Mouse (Mus musculus): ENCODE results near the gene R3hdm2. TPM values are rescaled to one million over a fixed set of nuclear protein-coding genes. Genes with fewer than 3 reads are reported as not detected.

R3hdm2 gene
- polyA plus RNA-seq, 1 experiment from 2014 or later, result 34.9 TPM

DNA sequence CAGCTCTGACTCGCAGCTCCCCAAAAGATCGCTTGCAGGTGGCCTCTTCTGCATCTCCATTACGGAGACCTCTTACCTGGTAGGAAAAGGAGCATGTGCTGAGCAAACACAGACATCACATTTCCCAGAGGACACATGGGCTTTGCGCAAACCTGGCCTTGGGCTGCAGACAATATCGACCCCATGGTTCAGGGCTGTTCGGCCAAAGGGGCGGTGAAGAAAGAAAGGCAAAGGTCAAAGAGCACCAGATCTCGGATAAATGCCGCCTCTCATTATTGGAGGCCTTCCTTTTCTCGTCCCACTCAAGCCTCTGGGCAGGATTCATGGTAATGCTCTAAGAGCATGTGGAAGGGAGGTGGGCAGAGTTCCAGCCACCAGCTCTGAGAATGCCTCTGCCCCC is 24.8 kb upstream of the R3hdm2 start:
- H3K4me3 ChIP-seq, result no peak overlapping the region
- WGBS, result 74% methylated on average over 10 of the region's 10 CpGs
- H3K4me1 ChIP-seq, result peaks cover 7% of the 10 kb centered on the region
- no peaks in the 10 kb centered on the region for H3K27me3 ChIP-seq
- H3K9ac ChIP-seq, result no peak overlapping the region
- no peaks in the 10 kb centered on the region for H3K36me3 ChIP-seq
- no peak for ATAC-seq (ENCODE audit: insufficient number of reproducible peaks, low FRiP score, low TSS enrichment, low read depth)
- H3K4me2 ChIP-seq, result no peak overlapping the region
- H3K9me3 ChIP-seq, result no peaks in the 10 kb centered on the region
- H3K27ac ChIP-seq, result no peak overlapping the region

DNA sequence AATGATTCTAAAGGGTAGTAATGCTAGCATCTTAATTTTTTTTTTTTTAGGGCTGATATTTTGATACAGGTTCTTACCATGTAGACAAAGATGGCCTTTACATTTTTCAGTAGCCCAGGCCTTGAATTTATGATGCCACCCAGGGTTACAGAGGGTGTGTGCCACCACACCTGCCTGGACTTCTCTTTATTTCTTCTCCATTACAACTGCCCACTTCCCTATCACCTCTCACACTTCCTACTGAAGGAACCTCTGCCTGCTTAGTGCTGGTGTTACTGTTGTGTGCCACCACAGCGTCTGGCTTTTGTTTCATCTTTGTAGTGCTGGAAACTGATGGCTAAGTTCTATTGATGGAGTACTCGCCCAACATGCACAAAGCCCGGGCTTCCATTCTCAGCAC is 19.4 kb upstream of the R3hdm2 start:
- Histone ChIP-seq H3K9ac (no peak overlapping the region), H3K27ac (no peak overlapping the region), H3K4me3 (no peak overlapping the region), H3K9me3 (no peaks in the 10 kb centered on the region), H3K4me1 (no peaks in the 10 kb centered on the region), H3K4me2 (no peak overlapping the region), H3K36me3 (no peaks in the 10 kb centered on the region), H3K27me3 (no peaks in the 10 kb centered on the region)
- no peak for ATAC-seq (ENCODE audit: insufficient number of reproducible peaks, low FRiP score, low TSS enrichment, low read depth)
- 76% methylated on average over 3 of the region's 3 CpGs for WGBS

DNA sequence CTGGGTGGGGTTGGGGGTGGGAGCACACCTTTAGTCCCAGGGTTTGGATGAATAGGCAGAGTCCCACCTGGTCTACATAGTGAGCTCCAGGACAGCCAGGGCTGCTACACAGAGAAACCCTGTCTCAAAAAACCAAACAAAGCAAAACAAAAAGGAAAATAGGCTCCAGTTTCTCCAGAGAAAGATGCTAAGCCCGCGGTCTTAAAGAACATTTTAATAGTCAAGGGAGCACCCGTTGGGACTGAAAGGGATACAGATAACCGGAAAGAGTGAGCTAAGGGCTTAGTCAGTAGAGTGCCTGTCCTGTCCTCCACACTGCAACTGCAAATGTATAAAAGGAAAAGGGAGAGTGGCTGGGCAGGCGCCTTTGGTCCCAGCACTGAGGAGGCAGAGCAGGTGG is 13.0 kb upstream of the R3hdm2 start:
- no peaks in the 10 kb centered on the region for H3K27me3 ChIP-seq
- H3K27ac ChIP-seq, result no peak overlapping the region
- H3K4me3 ChIP-seq, result no peak overlapping the region
- H3K4me2 ChIP-seq, result no peak overlapping the region
- H3K4me1 ChIP-seq, result no peaks in the 10 kb centered on the region
- H3K36me3 ChIP-seq, result no peaks in the 10 kb centered on the region
- H3K9ac ChIP-seq, result no peak overlapping the region
- no peaks in the 10 kb centered on the region for H3K9me3 ChIP-seq
- ATAC-seq (ENCODE audit: insufficient number of reproducible peaks, low FRiP score, low TSS enrichment, low read depth), result no peak
- 80% methylated on average over 5 of the region's 5 CpGs for WGBS

DNA sequence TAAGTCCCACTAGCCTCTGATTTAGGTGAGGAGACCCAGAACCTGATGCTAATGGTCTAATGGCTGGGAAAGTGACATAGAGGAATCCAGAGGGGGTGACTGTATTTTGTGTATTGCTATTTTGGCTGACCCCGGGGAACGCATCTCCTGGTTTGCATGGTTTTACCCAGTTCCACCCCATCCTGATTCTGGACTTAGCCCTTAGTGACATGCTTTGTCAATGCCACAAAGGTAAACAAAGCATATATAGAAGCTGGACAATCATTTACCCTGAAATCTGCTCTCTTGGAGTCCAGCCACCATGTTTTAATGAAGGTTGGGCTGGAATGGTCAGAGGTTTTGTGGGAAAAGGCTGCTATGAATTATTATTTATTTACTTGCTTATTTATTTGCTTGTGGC is 11.9 kb upstream of the R3hdm2 start:
- no peaks in the 10 kb centered on the region for H3K27me3 ChIP-seq
- no peak for ATAC-seq (ENCODE audit: insufficient number of reproducible peaks, low FRiP score, low TSS enrichment, low read depth)

DNA sequence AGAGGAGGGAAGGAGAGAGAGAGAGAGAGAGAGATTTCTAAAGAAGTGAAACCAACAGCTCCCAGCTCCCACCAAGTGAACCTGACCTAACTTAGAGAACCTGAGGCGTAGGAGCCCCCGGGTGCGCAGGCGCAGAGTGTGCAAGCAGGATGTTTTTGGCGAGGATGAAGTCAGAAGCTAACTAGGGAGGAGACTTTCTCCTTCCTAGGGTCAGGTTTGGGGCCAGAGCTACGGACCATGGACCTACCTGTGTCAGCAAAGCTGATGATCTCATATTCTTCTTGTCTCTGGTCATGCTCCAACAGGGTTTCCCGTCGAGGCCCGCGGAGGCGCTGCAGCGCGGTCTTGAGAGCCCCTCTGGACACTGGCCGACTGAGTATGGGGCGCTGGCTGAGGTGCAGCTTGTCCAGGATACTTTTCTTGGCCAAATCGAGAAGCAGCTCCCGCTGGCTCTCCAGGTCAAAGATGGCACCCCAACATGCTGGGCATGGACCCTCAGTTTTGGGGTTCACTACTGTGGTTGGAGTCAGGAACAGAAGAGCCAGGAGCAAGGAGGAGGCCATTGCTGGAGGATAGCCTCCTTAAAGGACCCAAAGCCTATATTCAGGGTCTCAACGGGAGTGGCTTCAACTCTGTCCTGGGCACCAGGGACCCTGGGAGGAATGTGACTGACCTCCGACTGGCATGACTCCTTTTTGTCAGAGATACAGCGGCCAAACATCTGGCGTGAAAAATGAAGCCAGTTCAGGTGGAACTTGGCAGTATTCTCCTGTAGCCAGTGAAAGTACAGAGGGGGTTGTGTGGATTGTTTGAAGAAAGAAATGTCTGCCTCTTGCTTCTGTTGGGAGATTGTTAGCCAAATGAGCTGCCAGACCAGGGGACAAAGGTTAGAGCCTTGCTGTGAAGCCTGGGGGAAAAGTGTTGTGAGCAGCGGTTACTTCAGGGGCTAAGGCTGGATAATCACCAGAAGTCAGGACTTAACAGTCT is 10.0 kb upstream of the R3hdm2 start, which contains the start of gene Inhbc:
Gene Inhbc, minus strand, starts transcription at position 598 of the 987 bp plus-strand sequence.
- Histone ChIP-seq H3K27ac (no peak within 1 kb of the TSS), H3K27me3 (no peaks in the 10 kb centered on the region), H3K9me3 (no peaks in the 10 kb centered on the region), H3K9ac (no peak within 1 kb of the TSS), H3K4me2 (no peak within 1 kb of the TSS), H3K36me3 (no peaks in the 10 kb centered on the region), H3K4me1 (no peaks in the 10 kb centered on the region), H3K4me3 (no peak within 1 kb of the TSS)
- no peak for ATAC-seq (ENCODE audit: insufficient number of reproducible peaks, low FRiP score, low TSS enrichment, low read depth)
- 77% methylated on average over 22 of the region's 22 CpGs for WGBS

More for the DNA sequence above, 11.9 kb upstream of the R3hdm2 start:
- Histone ChIP-seq H3K4me3 (no peak overlapping the region), H3K36me3 (no peaks in the 10 kb centered on the region), H3K27ac (no peak overlapping the region), H3K4me2 (no peak overlapping the region), H3K9me3 (no peaks in the 10 kb centered on the region), H3K4me1 (no peaks in the 10 kb centered on the region), H3K9ac (no peak overlapping the region)
- WGBS, result 86% methylated on average over 2 of the region's 2 CpGs

DNA sequence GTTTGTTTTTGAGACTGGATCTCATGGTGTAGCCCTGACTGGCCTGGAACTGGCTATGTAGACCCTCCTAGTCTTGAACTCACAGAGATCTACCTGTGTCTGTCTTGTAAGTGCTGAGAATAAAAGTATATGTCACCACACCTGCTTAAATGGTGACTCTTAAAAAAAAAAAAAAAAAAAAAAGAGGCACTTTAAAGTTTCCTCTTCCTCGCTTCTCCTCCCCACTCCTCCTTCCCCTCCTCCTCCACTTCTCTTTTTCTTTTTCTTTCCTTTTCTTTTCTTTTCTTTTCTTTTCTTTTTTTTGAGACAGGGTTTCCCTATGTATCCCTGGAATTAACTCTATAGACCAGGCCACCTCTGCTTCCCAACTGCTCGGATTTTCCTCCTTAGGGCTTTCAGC is 9.1 kb upstream of the R3hdm2 start:
- Histone ChIP-seq H3K36me3 (no peaks in the 10 kb centered on the region), H3K4me3 (no peak overlapping the region), H3K4me2 (no peak overlapping the region), H3K27ac (no peak overlapping the region), H3K27me3 (no peaks in the 10 kb centered on the region), H3K9ac (no peak overlapping the region), H3K4me1 (no peaks in the 10 kb centered on the region), H3K9me3 (no peaks in the 10 kb centered on the region)
- ATAC-seq (ENCODE audit: insufficient number of reproducible peaks, low FRiP score, low TSS enrichment, low read depth), result no peak
- WGBS, result 62% methylated on average over 2 of the region's 2 CpGs

DNA sequence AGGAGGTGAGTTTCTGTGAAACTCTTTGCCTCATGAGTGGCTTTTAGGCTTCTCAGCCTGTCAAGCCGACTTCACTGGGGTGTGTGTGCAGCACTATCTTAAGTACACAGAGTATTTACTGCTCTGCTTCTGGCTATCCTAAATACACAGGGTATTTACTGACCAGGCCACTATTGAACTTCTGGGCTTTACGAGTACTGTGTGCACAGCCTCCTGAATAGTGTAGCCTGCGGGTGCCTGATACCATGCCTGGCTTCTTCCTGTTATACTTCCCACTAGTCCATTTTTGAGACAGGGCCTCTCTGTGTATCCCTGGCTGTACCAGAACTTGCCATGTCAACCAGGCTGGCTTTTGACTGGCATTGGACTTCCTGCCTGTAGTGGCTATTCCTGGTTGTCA is 2.4 kb upstream of the R3hdm2 start:
- Histone ChIP-seq H3K36me3 (no peaks in the 10 kb centered on the region), H3K4me1 (peaks cover 11% of the 10 kb centered on the region), H3K9me3 (no peaks in the 10 kb centered on the region), H3K27ac (no peak overlapping the region), H3K4me3 (no peak overlapping the region), H3K9ac (no peak overlapping the region), H3K27me3 (no peaks in the 10 kb centered on the region), H3K4me2 (no peak overlapping the region)
- ATAC-seq (ENCODE audit: insufficient number of reproducible peaks, low FRiP score, low TSS enrichment, low read depth), result no peak
- WGBS, result 65% methylated on average over 3 of the region's 3 CpGs

DNA sequence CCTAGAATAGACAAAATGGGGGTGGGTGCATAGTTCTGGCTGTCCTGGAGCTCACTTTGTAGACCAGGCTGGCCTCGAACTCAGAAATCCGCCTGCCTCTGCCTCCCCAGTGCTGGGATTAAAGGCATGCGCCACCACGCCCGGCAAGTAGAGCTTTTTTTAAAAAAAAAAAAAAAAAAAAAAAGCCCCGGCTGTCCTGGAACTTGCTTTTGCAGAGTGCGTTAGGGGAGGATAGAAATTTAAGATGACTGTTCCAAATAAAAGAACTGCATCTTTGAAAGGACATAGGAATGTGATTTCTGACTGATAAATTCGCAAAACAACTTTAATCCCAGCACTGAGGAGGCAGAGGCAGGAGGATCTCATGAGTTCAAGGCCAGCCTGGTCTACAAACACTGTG is 473 bp upstream of the R3hdm2 start:
- Histone ChIP-seq H3K27ac (peak overlapping the region; percentile 95; the same call in 1 of the 2 replicates), H3K9me3 (no peaks in the 10 kb centered on the region), H3K4me1 (peaks cover 11% of the 10 kb centered on the region), H3K9ac (peak overlapping the region; percentile 88; the same call in 1 of the 2 replicates), H3K4me3 (peak overlapping the region; percentile 60), H3K4me2 (peak overlapping the region; percentile 58), H3K36me3 (no peaks in the 10 kb centered on the region), H3K27me3 (no peaks in the 10 kb centered on the region)
- 87% methylated on average over 8 of the region's 8 CpGs for WGBS
- ATAC-seq (ENCODE audit: insufficient number of reproducible peaks, low FRiP score, low TSS enrichment, low read depth), result no peak

DNA sequence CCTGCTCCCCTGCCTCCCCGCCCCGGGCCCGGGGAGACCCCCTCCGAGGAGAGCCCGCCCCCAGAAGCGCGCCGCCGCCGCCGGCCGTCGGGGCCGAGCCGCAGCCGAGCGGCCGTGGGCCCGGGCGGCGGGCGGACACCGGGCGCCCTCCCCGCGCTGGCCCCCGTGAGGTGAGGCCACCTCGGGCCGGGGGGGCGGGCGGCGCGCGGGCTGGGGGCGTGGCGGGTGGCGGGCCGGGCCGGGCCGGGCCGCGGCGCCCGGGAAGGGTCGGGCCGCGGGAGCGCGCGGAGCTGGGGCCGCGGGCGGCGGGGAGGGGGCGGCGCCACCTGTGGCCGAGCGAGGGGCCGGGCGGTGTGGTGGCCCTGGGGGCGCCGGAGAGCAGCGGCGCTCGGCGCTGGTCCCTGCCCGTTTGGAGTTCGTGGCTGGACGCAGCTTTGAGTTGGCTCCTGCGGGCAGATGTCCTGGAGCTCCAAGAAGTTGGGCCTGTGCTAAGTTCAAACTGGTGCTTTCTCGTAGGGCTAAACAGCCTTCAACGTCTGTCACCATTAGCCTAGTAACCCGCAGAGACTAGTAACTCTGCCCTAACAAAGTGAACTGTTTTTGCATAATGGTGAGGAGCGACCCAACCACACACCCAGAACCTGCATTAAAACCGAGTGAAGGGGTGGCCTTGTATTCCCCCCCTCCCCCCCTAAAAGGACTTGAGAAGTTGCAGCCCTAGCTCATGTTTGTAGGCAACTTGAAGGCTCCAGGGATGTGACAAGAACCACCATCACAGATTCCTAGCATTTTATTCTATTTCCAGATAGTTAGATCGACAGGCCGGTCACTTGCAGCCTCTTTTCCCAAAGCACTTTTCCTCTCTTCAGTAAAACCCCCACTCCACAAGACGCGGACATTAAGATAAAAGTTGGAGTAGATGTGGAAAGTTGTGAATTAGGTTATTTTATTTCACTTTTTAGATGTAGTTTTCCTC is 928 bp downstream of the R3hdm2 start:
- peak overlapping the region; percentile 95 for H3K27ac ChIP-seq
- H3K36me3 ChIP-seq, result no peaks in the 10 kb centered on the region
- H3K9me3 ChIP-seq, result no peaks in the 10 kb centered on the region
- H3K4me3 ChIP-seq, result peak overlapping the region; percentile 60
- WGBS, result 1% methylated on average over 38 of the region's 79 CpGs
- no peaks in the 10 kb centered on the region for H3K27me3 ChIP-seq
- peak overlapping the region; percentile 58 for H3K4me2 ChIP-seq
- ATAC-seq (ENCODE audit: insufficient number of reproducible peaks, low FRiP score, low TSS enrichment, low read depth), result peak; percentile 81
- peaks cover 11% of the 10 kb centered on the region for H3K4me1 ChIP-seq
- peak overlapping the region; percentile 88 for H3K9ac ChIP-seq

DNA sequence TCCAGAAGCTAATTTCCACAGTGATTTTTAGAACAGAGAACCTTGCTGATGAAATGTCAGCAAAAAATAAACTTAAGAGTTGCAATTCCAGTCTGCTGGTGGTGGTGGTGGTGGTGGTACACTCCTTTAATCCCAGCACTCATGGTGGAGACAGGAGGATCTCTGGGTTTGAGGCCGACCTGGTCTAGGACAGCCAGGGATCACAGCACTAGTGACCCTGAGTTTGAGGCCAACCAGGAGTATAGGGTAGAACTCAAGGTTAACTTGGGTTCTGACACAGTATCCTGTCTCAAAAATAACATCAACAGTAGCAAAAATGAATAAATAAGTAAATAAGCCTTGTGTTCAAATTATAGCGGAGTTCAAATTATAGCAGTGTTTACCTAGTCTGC is 1.6 kb downstream of the R3hdm2 start:
- Histone ChIP-seq H3K4me1 (peaks cover 11% of the 10 kb centered on the region), H3K4me3 (peak overlapping the region; percentile 60), H3K9me3 (no peaks in the 10 kb centered on the region), H3K36me3 (no peaks in the 10 kb centered on the region), H3K27ac (peak overlapping the region; percentile 95), H3K4me2 (peak overlapping the region; percentile 47), H3K9ac (peak overlapping the region; percentile 88; the same call in 1 of the 2 replicates), H3K27me3 (no peaks in the 10 kb centered on the region)
- no peak for ATAC-seq (ENCODE audit: insufficient number of reproducible peaks, low FRiP score, low TSS enrichment, low read depth)
- WGBS, result 51% methylated on average over 2 of the region's 2 CpGs

DNA sequence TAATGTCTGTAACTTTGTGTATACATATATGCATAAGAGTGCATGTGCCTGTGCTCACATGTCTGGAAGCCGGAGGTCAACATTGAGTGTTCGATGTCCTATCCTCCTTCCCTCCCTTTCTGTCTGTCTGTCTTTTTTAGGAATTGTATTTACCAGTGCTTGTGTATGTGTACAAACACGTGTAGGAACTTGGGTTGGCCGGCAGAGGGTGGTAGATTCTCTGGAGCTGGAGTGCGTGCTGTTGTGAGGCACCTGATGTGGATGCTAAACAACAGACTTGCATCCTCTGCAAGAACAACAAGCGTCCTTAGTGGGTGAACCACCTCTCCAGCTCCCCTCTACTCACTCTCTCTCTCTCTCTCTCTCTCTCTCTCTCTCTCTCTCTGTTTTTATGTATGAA is 11.6 kb downstream of the R3hdm2 start:
- Histone ChIP-seq H3K36me3 (peaks cover 19% of the 10 kb centered on the region), H3K27ac (no peak overlapping the region), H3K4me2 (no peak overlapping the region), H3K4me1 (no peaks in the 10 kb centered on the region), H3K27me3 (no peaks in the 10 kb centered on the region), H3K9me3 (no peaks in the 10 kb centered on the region), H3K9ac (no peak overlapping the region), H3K4me3 (no peak overlapping the region)
- WGBS, result 78% methylated on average over 6 of the region's 6 CpGs
- no peak for ATAC-seq (ENCODE audit: insufficient number of reproducible peaks, low FRiP score, low TSS enrichment, low read depth)

Data from limb, embryonic 15.5 days (tissue).